Mouse (Mus musculus) left cerebral cortex, postnatal 14 days (tissue): ENCODE results near the gene Cirbp. TPM values are rescaled to one million over a fixed set of nuclear protein-coding genes. Genes with fewer than 3 reads are reported as not detected.

Experiments used
- DNase-seq, 2 experiments: peaks; one replicate each; pipeline ENCODE4 v3.0.0; 2021 to 2022; ENCODE audit warnings: low spot score in 2 of 2, mixed read lengths in 1 of 2
- intact Hi-C: fragments of 180-260 bp; cut with DNase I; formaldehyde crosslinking; loops from one replicate; pipeline ENCODE4 v1.15.1; 2025
- total RNA-seq, 2 experiments: library from RNA; stranded (reverse); gene quantifications; 2 replicates each; pipeline ENCODE4 v1.2.3; 2021

The Cirbp gene
- total RNA-seq, 2 experiments from 2014 or later, result 95.6 to 111 TPM

DNA sequence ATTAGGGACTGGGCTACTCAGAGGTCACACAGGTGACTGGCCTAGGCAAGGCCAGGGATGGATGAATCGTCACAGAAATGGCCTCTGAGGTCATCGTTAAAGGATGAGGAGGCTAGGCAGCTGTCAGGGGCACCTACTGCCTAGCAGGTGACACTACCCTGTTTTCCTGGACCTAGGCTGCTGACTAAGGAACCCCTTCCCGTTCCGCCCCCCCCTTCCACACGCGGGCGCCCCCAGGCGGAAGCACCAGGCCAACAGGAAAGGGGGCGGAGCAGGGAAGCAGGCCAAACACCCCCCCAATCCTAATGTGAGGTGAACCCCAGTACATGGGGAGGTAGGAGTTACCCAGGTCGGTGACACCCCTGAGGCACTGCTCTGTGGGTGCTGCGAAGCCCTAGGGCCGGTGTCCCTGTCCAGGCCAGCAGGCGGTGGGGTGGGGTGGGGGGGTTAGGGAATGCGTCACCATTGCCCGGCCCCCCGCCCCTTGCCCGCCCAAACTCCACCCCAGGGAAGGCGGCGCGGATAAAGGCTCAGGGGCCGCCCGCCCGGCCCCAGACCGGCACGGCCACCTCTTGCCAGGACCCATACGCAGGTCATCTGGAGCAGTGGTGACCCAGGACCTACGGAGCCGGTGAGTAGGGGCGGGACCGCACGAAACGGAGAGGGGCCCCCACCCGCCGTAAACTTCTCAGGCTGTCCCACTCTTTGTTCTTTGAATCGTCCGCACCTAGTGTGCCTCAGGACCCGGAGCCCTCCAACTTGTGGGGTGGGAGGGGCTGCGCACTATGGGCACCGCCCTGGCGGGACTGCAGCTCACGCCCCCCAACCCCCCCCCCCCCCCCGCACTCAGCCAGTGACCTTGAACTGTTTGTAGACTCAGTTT is 17.8 kb upstream of the Cirbp start, which contains the start of gene Midn:
Midn (plus strand) TSS at position 554 of the 883 bp plus-strand sequence.
- DNase-seq, result peak in 1 of 2 experiments; percentile 74
- intact Hi-C loops, result loop anchor here (1.0 kb wide), 1 partner anchor 17 kb away; the partner anchor contains the start of gene Cirbp

DNA sequence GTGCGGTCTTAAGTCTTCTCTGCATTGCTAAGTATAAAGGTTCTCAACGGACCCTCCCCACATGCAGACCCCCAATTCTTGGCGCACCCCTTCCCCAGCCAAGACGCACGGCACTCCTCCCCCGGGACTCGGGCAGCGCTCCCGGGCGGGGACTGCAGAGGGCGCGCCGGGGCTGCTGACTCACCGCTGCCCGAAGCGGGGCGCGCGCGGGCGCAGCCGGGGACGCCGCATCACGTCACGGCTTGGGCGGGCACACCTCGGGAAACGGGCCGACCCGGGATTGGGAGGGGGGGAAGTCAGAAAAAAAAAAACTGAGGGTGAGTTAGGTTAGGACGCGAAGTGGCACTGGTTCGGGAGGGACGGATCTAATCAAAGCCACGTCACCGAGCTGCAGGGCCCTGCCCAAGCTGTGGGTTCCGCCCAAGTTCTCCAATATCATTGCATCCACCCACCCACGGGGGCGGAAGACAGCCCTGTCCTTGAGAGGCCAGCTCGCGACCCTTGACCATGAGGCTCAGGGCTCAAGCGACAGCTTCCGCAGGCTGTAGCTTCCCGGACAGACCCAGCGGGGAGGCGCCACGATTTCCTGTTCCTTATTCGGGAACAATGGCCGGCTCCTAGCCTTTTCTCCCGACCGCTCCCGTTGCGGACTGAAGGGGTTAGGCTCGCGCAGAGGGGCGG is 17.0 kb upstream of the Cirbp start:
- intact Hi-C loops, result loop anchor here (1.0 kb wide), 1 partner anchor 17 kb away; the partner anchor contains the start of gene Cirbp
- peak; percentile 93 to 95 for DNase-seq

DNA sequence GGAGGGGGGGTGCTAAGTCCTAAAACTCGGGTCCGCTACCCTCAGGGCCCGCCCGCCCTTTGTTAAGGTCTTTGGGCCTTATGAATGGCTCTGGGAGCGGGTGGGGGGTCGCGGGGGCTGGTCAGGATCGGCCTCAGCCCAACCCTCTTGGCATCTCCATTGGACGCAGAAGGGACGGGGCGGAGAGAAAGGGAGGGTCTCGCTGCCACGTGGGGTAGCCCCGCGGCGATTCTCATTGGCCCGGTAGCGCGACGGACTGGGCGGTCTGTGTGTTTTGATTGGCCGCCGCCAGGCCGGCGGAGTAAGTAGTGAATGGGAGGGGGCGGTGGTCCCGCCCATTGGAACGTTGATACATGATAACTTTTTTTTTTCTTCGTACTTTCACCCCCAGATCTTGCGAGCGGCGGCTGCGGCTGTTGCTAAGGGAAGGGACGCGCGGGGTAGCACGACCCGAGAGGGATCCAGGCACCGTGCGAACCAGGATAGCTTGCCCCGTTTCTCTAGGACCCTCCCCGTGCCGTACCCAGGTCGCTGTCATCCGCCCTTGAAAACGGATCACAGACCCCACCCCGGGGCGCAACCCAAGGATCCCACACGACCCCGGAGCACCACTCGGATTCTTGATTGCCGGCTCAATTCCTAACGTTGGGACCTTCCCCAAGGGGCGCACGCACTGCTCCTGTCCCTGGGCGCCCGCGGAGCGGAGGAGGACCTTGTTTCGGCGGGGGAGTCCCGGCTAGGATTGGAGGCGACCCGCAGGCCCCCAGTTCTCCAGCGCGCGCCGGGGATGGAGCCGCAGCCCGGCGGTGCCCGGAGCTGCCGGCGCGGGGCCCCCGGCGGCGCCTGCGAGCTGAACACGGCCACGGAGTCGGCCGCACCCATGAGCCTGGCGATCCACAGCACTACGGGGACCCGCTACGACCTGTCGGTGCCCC is 16.2 kb upstream of the Cirbp start:
- intact Hi-C loops, result no loop called here
- DNase-seq, result peak; percentile 99

DNA sequence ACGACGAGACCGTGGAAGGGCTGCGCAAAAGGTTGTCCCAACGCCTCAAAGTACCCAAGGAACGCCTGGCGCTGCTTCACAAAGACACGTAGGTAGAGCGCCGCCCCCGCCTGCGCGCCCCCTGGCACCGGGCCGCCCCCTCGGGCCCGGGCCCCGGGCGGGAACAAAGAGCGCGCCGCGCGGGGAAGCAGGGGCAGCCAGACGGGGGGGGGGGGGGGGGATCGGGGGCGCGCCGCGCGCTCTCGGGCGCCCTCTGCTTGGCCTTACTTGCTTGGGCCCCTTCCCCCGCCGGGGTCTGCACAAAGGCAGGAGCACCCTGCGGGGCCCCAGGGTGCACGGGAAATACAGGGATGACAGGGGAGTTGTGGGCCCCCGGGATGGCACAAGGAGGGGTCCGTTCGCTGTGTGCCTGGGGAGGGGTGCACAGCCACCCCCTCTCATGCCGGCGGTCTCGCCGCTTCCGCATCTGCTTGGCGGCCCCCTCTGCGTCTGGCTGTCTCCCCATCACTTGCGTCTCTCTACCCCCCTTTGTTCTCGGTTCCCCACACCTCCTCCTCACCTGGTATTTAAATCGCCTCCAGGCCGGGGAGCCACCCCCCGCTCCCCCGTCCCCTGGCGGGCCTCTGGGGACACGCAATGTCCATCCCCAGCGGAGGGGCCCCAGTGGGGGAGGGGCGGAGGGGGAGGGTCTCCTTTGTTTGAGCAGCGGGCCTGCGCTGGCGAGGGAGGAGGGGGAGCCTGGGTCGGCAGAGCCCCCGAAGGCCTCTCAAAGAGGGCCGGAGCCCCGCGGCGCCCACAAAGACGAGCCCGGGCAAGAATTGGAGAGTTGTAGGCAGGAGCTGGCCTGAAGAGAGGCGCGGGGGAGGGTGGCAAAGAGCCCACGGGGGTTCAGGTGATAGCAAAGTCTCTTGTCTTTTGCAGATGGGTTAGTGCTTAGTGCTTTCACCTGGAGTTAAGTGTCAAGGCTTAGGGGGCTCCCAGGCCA is 15.3 kb upstream of the Cirbp start:
- DNase-seq, result peak; percentile 59 to 63
- intact Hi-C loops, result no loop called here

DNA sequence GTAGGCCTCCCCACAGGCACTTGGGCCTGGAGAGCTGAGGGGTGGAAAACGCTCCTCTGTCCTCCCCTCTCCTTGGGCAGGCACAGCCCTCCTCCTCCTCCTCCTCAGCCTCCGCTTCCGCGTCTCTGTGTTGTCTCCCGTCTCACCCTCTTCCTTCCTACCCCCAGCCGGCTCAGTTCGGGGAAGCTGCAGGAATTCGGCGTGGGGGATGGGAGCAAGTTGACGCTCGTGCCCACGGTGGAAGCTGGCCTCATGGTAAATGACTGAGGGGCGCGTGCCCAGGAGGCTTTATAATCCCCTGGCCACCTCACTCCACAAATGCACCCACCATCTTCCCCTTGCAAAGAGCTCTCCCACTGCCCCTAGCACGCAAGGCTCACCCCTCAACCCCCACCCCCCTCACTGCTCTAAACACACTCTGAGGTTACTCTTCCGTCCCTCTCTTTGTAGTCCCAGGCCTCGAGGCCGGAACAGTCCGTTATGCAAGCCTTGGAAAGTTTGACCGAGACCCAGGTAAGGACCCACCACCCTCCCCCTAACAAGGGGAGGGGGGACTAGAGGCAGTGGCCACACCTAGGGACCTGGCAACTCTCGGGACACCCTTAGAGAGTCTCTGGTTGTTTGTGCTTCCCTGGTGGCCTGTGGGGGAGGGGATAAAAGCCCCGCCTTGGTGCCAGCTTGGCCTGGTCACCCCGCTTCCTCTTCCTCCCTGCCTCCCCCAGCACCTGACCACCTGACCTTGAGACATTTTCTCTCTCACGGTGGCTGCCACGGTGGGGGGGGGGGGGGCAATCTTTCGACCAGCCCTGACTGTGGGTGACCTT is 14.4 kb upstream of the Cirbp start:
- DNase-seq, result peak in 1 of 2 experiments; percentile 76

DNA sequence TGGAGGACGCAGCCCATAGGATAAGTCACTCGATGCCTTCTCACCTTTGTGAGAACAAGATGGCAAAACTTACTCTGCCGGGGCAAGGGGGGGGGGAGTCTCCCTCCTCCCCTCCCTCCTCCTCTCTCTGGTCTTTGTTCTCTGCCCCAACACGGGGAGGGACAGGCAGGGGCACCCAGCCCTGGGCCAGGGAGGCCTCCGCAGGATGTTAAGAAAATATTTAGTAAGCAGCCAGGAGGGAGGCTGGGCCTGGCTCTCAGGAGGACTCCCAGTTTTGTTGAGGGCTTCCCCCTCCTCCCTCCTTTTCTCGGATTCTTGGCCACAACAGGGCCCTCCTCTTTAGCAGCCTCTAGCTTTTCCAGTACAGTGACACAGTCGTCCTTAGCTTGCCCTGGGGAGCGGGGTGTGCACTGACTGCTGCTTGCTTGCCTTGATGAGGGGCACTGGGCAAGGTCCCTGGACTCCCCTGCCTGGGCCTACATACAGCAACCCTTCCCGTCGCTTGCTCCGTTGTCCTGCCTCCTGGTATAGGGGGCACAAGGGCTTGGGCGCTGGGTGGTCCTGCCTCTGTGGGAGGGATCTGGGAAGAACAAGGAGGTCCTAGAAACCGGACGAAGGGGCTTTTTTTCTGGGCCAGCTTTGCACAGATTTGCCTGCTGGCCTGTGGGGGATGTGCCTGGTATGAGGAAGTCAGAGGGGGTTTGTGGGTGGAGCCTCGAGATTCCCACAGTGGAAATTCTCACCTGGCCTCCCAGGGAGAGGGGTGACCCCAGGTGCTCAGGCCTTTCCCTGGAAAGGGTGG is 13.5 kb upstream of the Cirbp start:
- DNase-seq, result peak in 1 of 2 experiments; percentile 45
- intact Hi-C loops, result no loop called here

More for the DNA sequence above, 14.4 kb upstream of the Cirbp start:
- intact Hi-C loops, result no loop called here

DNA sequence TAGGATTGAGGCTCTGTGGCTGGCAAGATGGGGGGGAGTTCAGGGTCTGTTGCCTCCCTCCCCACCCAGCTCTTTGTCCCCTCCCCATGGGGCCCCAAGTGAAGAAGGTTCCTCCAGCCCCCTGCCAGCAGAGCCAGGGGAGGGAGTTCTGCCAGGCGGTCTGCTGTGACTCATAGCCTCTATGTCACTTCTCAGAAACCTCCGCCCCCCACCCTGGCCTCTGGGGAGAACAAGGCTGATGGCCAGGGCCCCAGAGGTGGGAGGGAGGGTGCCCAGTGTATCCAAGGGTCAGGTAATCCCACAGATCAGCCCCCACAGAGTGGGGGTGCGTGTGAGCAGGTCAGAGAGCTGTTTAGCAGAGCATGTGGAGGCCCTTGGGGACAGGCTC is 12.9 kb upstream of the Cirbp start:
- peak in 1 of 2 experiments; percentile 36 for DNase-seq
- intact Hi-C loops, result no loop called here

DNA sequence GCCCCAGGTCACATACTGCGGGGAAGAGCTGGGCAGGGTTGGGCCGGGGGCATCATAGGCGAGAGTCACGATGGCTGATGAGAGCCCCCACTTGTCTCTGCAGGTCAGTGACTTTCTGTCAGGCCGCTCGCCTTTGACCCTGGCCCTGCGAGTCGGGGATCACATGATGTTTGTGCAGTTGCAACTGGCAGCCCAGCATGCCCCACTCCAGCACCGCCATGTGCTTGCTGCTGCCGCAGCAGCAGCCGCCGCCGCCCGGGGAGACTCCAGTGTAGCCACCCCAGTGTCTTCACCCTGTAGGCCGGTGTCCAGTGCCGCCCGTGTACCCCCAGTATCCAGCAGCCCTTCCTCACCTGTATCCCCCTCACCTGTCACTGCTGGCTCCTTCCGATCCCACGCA is 12.1 kb upstream of the Cirbp start:
- no peak for DNase-seq
- intact Hi-C loops, result no loop called here

DNA sequence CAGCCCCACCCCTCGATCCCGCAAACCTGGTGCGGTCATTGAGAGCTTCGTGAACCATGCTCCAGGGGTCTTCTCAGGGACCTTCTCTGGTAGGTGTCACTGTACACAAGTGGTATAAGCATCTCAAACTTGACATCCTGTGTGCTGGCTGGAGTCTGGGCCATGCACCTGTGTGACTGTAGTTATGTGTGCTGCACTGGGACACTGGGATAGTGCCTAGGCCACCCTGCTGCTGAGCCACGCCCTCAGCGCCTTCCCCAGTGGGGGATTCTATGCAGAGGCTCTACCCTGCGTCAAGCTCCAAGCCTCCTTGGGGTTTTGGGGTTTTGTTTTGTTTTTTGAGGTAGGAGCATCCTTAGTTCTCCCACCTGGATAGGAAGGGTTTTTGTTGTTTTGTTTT is 11.4 kb upstream of the Cirbp start:
- intact Hi-C loops, result no loop called here
- DNase-seq, result no peak

DNA sequence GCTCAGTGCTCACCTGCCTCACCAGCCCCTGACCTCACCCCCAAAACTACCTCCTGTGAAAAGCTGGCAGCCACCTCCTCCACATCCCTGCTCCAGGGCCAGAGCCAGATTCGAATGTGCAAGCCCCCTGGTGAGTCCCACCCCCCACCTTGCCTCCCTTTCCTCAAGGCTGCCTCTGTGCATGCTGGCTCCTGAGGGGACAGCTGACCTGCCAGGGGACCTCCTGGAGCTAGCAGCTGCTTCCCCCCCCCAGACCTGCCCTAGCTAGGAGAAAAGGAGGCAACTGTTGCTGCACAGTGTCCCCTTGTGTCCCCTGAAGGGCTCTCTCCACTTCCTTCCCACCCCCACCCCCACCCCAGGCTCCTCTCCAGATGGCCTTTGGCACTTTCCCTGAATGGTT is 10.5 kb upstream of the Cirbp start:
- no peak for DNase-seq

DNA sequence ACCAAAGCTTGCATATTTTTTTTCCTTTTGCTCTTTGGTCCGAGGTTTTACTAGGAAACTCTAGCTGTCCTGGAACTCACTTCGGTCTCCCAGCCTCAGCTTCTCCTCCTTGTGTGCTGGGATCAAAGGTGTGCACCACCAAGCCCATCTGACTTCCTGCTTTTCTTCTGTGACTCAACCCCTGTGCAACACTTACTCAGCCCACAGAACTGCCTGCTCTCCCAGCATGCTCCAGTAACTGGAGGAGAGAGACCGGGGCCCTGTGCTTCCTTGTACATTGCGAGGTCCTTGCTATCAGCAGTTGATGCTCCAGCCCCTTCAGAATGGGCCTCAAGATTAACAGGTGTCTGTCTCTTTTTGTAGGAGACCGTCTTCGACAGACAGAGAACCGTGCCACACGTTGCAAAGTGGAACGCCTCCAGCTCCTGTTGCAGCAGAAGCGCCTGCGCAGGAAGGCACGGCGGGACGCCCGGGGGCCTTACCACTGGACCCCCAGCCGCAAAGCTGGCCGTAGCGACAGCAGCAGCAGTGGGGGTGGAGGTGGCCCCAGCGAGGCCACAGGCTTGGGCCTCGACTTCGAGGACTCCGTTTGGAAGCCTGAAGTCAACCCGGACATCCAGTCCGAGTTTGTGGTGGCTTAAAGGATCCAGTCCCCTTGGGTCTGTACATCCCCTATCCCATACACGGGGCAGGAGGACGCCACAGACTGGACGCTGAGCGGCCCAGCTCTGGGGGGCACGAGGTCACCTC is 9.6 kb upstream of the Cirbp start:
- intact Hi-C loops, result no loop called here
- no peak for DNase-seq

More for the DNA sequence above, 10.5 kb upstream of the Cirbp start:
- intact Hi-C loops, result no loop called here

DNA sequence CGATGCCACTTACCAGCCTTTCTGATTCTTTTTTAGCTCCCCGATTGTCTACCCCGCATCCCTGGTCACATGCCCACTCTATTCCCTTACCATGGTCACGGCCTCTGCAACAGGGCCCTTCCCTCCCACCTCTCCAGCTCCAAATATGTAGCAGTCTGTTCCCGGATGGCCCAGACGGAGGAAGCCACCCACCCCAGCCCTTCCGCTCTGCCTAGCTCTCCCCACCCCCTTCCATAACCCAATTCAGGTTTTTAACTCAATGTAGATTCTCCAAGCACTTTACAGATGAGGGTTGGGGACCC is 9.1 kb upstream of the Cirbp start:
- intact Hi-C loops, result no loop called here
- DNase-seq, result no peak

DNA sequence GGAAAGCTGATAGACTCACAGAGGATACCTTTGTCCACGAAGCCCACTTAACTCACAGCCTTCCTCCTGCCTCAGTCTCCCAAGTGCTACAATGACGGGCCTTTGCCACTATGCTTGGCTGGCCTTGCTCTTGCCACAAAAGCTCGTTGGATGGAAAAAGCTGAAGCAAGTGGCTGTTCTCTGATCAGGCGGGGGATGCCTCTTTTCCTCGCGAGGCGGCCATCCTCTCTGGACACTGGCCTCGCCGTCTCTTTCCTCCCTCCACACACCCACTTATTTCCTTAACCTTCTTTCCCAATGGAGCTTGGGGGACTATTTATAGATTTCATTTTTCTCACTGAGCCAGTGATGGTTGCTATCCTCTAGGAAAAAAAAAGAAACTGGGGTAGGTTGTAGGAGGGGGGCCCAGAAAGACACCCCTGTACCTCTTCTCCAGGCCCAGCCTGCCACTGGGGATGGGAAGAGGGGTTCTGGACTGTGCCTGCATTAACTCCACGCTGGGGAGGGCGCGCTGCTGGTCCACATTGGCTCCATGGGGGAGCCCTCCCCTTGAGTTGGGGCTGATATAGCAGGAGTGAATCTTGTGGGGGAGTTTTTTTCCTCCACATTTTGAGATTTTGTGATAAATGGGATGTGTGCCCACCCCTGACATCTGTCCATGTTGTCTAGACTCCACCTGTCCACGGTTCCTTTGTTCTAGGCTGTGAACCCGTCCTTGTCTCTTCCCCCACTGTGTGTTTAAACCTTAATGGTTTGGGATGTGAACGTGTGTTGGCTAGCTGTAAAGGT is 8.4 kb upstream of the Cirbp start:
- no peak for DNase-seq
- intact Hi-C loops, result no loop called here

DNA sequence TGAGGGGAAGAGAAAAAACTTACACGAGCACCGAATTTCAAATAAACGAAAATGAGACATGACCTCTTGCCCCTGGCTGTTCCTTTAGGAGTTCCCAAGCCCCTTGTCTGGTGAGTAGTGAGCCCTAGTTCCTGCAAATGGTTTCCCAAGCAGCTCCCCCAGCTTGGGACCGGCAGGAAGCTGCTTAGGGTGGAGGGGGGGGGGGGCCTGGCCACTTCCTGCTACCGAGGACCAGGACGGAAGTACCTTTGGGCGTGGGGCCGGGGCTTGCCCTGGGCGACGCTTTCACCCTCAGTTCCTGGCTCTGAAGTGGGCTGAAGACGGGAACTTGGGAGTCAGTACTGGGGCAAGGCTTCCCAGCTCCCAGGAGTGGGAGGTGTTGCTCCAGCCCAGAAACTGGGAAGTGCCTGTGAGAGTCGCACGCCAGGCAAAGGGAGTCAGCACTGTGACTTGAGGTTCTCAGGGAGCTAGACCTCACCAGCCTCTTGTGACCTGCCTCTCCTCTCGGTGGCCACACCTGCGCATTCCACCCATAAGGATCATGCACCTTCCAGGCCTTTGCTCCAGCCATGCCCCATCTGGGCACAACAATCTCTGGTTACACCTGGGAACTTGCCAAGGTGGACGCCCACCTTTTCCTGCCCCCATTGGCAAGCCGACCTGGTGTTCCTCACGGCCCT is 7.3 kb upstream of the Cirbp start:
- intact Hi-C loops, result no loop called here
- no peak for DNase-seq

DNA sequence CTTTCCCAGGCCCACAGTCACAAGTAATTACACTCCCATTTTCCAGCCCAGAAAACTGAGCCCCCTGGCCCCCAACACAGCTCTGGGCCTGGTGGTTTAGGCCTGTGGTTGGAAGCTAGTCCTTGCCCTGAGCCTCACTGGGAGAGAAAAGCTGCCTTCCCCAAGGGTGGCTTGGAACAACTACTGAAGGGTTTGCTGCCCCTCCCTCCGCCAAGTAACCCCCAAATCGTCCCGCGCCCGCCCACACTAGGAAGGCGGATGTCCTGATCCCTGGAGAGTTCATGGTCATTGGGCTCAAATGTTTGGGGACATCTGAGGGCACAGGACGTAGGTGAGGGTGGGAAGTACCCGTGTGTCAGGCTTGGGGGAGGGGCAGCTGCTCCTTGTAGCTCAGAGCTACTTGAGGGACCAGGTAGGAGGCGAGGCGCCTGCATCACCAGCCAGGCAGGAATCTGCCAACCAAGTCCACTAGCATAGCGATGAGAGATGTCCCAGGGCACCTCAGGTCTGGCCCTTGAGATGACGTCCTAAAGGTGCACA is 6.7 kb upstream of the Cirbp start:
- intact Hi-C loops, result no loop called here
- peak in 1 of 2 experiments; percentile 54 for DNase-seq
